Mouse (Mus musculus) heart, postnatal 0 days (tissue): ENCODE measurements around the gene Krt82.
A peak's percentile ranks its signal among the peaks of the same experiment; 100 is the strongest.

Experiments
- CTCF ChIP-seq: IDR thresholded peaks from 2 replicates; pipeline ENCODE4 v1.5.1; 2016; ENCODE audit warnings: antibody characterized with exemption, control low read depth, low read depth
- EP300 ChIP-seq: IDR thresholded peaks from 2 replicates; pipeline ENCODE4 v1.6.1; 2016; ENCODE audit warnings: antibody characterized with exemption, low read depth

GRCm38 (mm10) chr15:101537864-101538579 lies 12.4 kb downstream of the Krt82 start:
- TF ChIP-seq CTCF (0 out of 2 replicates have a peak, but pooled peaks have one; percentile 2), EP300 (no peak)
